Mouse (Mus musculus): ENCODE results near the gene Tspoap1.

- TF ChIP-seq E2F4 (IDR thresholded peaks at IDR 0.05; ENCODE audit: insufficient read depth) (no peak), TCF12 (IDR thresholded peaks at IDR 0.05; ENCODE audit: insufficient read depth, poor library complexity, severe bottlenecking) (no peak), SRF (IDR thresholded peaks at IDR 0.05; ENCODE audit: control insufficient read depth, insufficient read length, low read depth) (no peak), POLR2A (IDR thresholded peaks at IDR 0.05; ENCODE audit: insufficient read length, low read depth) (no peak), MYOD1 (IDR thresholded peaks at IDR 0.05; ENCODE audit: control insufficient read depth in 1 of 3, insufficient read length in 2 of 3, low read depth in 2 of 3) (no peak), USF1 (IDR thresholded peaks at IDR 0.05; ENCODE audit: low read depth) (no peak), MYOG (IDR thresholded peaks at IDR 0.05; ENCODE audit: control insufficient read depth in 1 of 3, insufficient read depth in 1 of 3, insufficient read length in 2 of 3, low read depth in 2 of 3) (no peak), CEBPB (IDR thresholded peaks at IDR 0.05; ENCODE audit: insufficient read depth, poor library complexity, severe bottlenecking) (no peak)
Measured at GRCm38 (mm10) chr11:87743691-87744090, 16.6 kb upstream of the Tspoap1 start.
